Mouse (Mus musculus): Measurements from ENCODE around the gene Trim61. TPM values are rescaled to one million over a fixed set of nuclear protein-coding genes. Genes with fewer than 3 reads are reported as not detected.

The Trim61 gene
- polyA plus RNA-seq, 1 experiment from 2014 or later: not detected

GRCm38 (mm10) chr8:64983150-64983897 is 35.0 kb downstream of the Trim61 start:
- ATAC-seq (ENCODE audit: insufficient read depth): no peak
- 63% methylated on average over 20 of the region's 20 CpGs for WGBS (ENCODE audit: insufficient replicate concordance)
- Histone ChIP-seq H3K9me3 (replicated peaks) (no peaks in the 10 kb centered on the region), H3K4me3 (replicated peaks) (no peak overlapping the region), H3K27me3 (no peaks in the 10 kb centered on the region), H3K4me1 (replicated peaks) (no peaks in the 10 kb centered on the region), H3K9ac (no peak overlapping the region), H3K4me2 (no peak overlapping the region), H3K36me3 (replicated peaks) (no peaks in the 10 kb centered on the region), H3K27ac (replicated peaks) (no peak overlapping the region)

Other genes with a start within 250 kb of the Trim61 start
- 3.7 and 3.8 TPM in 2 replicates for gene Klhl2, start 168.5 kb downstream of the Trim61 start, polyA plus RNA-seq (2015; fragmentation: Nextera tagmentation; extraction: Ambion mirVana)
- 11.9 and 12.2 TPM in 2 replicates for gene Tmem192, start 71.3 kb downstream of the Trim61 start, polyA plus RNA-seq (2015; fragmentation: Nextera tagmentation; extraction: Ambion mirVana)
- gene Trim75, start 30.7 kb downstream of the Trim61 start, polyA plus RNA-seq (2015; fragmentation: Nextera tagmentation; extraction: Ambion mirVana): not detected in 2 replicates
- not detected in 2 replicates for gene Trim60, start 61 bp upstream of the Trim61 start, polyA plus RNA-seq (2015; fragmentation: Nextera tagmentation; extraction: Ambion mirVana)
- gene Apela, start 18.8 kb upstream of the Trim61 start, polyA plus RNA-seq (2015; fragmentation: Nextera tagmentation; extraction: Ambion mirVana): 0.13 and 0.24 TPM in 2 replicates
- gene Gm10663, start 56.5 kb upstream of the Trim61 start, polyA plus RNA-seq (2015; fragmentation: Nextera tagmentation; extraction: Ambion mirVana): not detected in 2 replicates
- 0.10 TPM in 1 of 2 replicates, not detected in the other for gene BC030870, start 111.0 kb upstream of the Trim61 start, polyA plus RNA-seq (2015; fragmentation: Nextera tagmentation; extraction: Ambion mirVana)